Mouse (Mus musculus) midbrain, embryonic 14.5 days (tissue): ENCODE measurements around the gene Ramp2. TPM values are rescaled to one million over a fixed set of nuclear protein-coding genes. Genes with fewer than 3 reads are reported as not detected.

Source experiments
- polyA plus RNA-seq: library from polyadenylated mRNA; unstranded; fragments of >200 nt; fragmentation: Nextera tagmentation; extraction: Ambion mirVana; gene quantifications from 2 replicates; pipeline ENCODE4 v1.2.1, GENCODE M21; 2014

Gene Ramp2
- polyA plus RNA-seq, 1 experiment from 2014 or later, result 84.0 TPM

Other genes with a start within 250 kb of the Ramp2 start
- 115 and 119 TPM in 2 replicates for gene Atp6v0a1, start 236.6 kb upstream of the Ramp2 start, polyA plus RNA-seq
- gene Naglu, start 176.0 kb upstream of the Ramp2 start, polyA plus RNA-seq, result 9.5 and 9.8 TPM in 2 replicates
- gene Hsd17b1, start 167.6 kb upstream of the Ramp2 start, polyA plus RNA-seq, result 0.16 and 0.43 TPM in 2 replicates
- gene Coasy, start 163.5 kb upstream of the Ramp2 start, polyA plus RNA-seq, result 43.6 and 44.4 TPM in 2 replicates
- gene Mlx, start 158.8 kb upstream of the Ramp2 start, polyA plus RNA-seq, result 92.9 and 100 TPM in 2 replicates
- gene Psmc3ip, start 150.6 kb upstream of the Ramp2 start, polyA plus RNA-seq, result 19.2 and 19.6 TPM in 2 replicates
- gene Retreg3, start 126.1 kb upstream of the Ramp2 start, polyA plus RNA-seq, result 13.1 and 26.0 TPM in 2 replicates
- gene Tubg1, start 126.1 kb upstream of the Ramp2 start, polyA plus RNA-seq, result 73.3 and 75.5 TPM in 2 replicates
- gene Tubg2, start 90.1 kb upstream of the Ramp2 start, polyA plus RNA-seq, result 42.2 and 56.0 TPM in 2 replicates
- 2.3 and 2.8 TPM in 2 replicates for gene Cntnap1, start 75.5 kb upstream of the Ramp2 start, polyA plus RNA-seq
- 8.2 and 8.4 TPM in 2 replicates for gene Plekhh3, start 74.7 kb upstream of the Ramp2 start, polyA plus RNA-seq
- gene Ccr10, start 70.6 kb upstream of the Ramp2 start, polyA plus RNA-seq, result 0.16 TPM in 1 of 2 replicates, not detected in the other
- 25.1 and 25.6 TPM in 2 replicates for gene Ezh1, start 19.6 kb upstream of the Ramp2 start, polyA plus RNA-seq
- gene Vps25, start 7.7 kb downstream of the Ramp2 start, polyA plus RNA-seq, result 111 and 134 TPM in 2 replicates
- gene Wnk4, start 14.5 kb downstream of the Ramp2 start, polyA plus RNA-seq, result 4.3 and 5.3 TPM in 2 replicates
- gene Cntd1, start 33.0 kb downstream of the Ramp2 start, polyA plus RNA-seq, result 0.38 and 0.55 TPM in 2 replicates
- gene Coa3, start 33.1 kb downstream of the Ramp2 start, polyA plus RNA-seq, result 221 and 243 TPM in 2 replicates
- 148 and 193 TPM in 2 replicates for gene Becn1, start 56.3 kb downstream of the Ramp2 start, polyA plus RNA-seq
- 101 and 103 TPM in 2 replicates for gene Psme3, start 70.2 kb downstream of the Ramp2 start, polyA plus RNA-seq
- gene Aoc2, start 79.0 kb downstream of the Ramp2 start, polyA plus RNA-seq, result 1.3 and 1.7 TPM in 2 replicates
- gene Aoc3, start 84.6 kb downstream of the Ramp2 start, polyA plus RNA-seq, result 0.04 TPM in 1 of 2 replicates, not detected in the other
- gene G6pc, start 121.5 kb downstream of the Ramp2 start, polyA plus RNA-seq, result not detected in 2 replicates
- 90.7 and 101 TPM in 2 replicates for gene Aarsd1, start 171.6 kb downstream of the Ramp2 start, polyA plus RNA-seq
- gene Gm27029, start 178.8 kb downstream of the Ramp2 start, polyA plus RNA-seq, result 7.5 and 7.6 TPM in 2 replicates
- gene Rundc1, start 179.1 kb downstream of the Ramp2 start, polyA plus RNA-seq, result 21.1 and 23.1 TPM in 2 replicates
- 1.1 TPM in 2 replicates for gene Ptges3l, start 179.3 kb downstream of the Ramp2 start, polyA plus RNA-seq
- 301 and 329 TPM in 2 replicates for gene Rpl27, start 196.3 kb downstream of the Ramp2 start, polyA plus RNA-seq
- gene Ifi35, start 202.4 kb downstream of the Ramp2 start, polyA plus RNA-seq, result 1.5 and 5.9 TPM in 2 replicates
- gene Rnd2, start 219.0 kb downstream of the Ramp2 start, polyA plus RNA-seq, result 58.6 and 72.6 TPM in 2 replicates
- gene Vat1, start 220.2 kb downstream of the Ramp2 start, polyA plus RNA-seq, result 99.9 and 129 TPM in 2 replicates